Mouse (Mus musculus): ENCODE data around the gene Ptk7.

Ptk7 gene

GRCm38 (mm10) chr17:46644916-46645475, 15.7 kb upstream of the Ptk7 start:
- no peak for DNase-seq (ENCODE audit: low read depth, low spot score)

- no peak for DNase-seq (ENCODE audit: low read depth, low spot score)
Observed at GRCm38 (mm10) chr17:46644152-46644805, 15.0 kb upstream of the Ptk7 start.

- no peak for DNase-seq (ENCODE audit: low read depth, low spot score)
Observed at GRCm38 (mm10) chr17:46642060-46642459, 12.8 kb upstream of the Ptk7 start.

GRCm38 (mm10) chr17:46639929-46640328, 10.6 kb upstream of the Ptk7 start:
- no peak for DNase-seq (ENCODE audit: low read depth, low spot score)

- DNase-seq (ENCODE audit: low read depth, low spot score) = peak; percentile 52
Observed at GRCm38 (mm10) chr17:46636831-46637523, 7.7 kb upstream of the Ptk7 start.

- DNase-seq (ENCODE audit: low read depth, low spot score) = no peak
Observed at GRCm38 (mm10) chr17:46629685-46630441, 559 bp upstream of the Ptk7 start.

GRCm38 (mm10) chr17:46628471-46628790, 873 bp downstream of the Ptk7 start:
- no peak for DNase-seq (ENCODE audit: low read depth, low spot score)

- no peak for DNase-seq (ENCODE audit: low read depth, low spot score)
Observed at GRCm38 (mm10) chr17:46627409-46627808, 1.9 kb downstream of the Ptk7 start.

- no peak for DNase-seq (ENCODE audit: low read depth, low spot score)
Observed at GRCm38 (mm10) chr17:46624598-46624997, 4.7 kb downstream of the Ptk7 start.

GRCm38 (mm10) chr17:46623819-46624557, 5.3 kb downstream of the Ptk7 start:
- DNase-seq (ENCODE audit: low read depth, low spot score) = no peak

- DNase-seq (ENCODE audit: low read depth, low spot score) = no peak
Observed at GRCm38 (mm10) chr17:46622269-46622668, 7.0 kb downstream of the Ptk7 start.

GRCm38 (mm10) chr17:46621324-46621723, 8.0 kb downstream of the Ptk7 start:
- DNase-seq (ENCODE audit: low read depth, low spot score) = no peak

GRCm38 (mm10) chr17:46619683-46620357, 9.5 kb downstream of the Ptk7 start:
- no peak for DNase-seq (ENCODE audit: low read depth, low spot score)

- DNase-seq (ENCODE audit: low read depth, low spot score) = no peak
Observed at GRCm38 (mm10) chr17:46618769-46619682, 10.3 kb downstream of the Ptk7 start.

- no peak for DNase-seq (ENCODE audit: low read depth, low spot score)
Observed at GRCm38 (mm10) chr17:46618394-46618768, 10.9 kb downstream of the Ptk7 start.

GRCm38 (mm10) chr17:46617799-46618198, 11.5 kb downstream of the Ptk7 start:
- no peak for DNase-seq (ENCODE audit: low read depth, low spot score)

GRCm38 (mm10) chr17:46613229-46613628, 16.1 kb downstream of the Ptk7 start:
- no peak for DNase-seq (ENCODE audit: low read depth, low spot score)

GRCm38 (mm10) chr17:46612820-46613219, 16.5 kb downstream of the Ptk7 start:
- DNase-seq (ENCODE audit: low read depth, low spot score) = no peak

GRCm38 (mm10) chr17:46612189-46612588, 17.1 kb downstream of the Ptk7 start:
- no peak for DNase-seq (ENCODE audit: low read depth, low spot score)

- no peak for DNase-seq (ENCODE audit: low read depth, low spot score)
Observed at GRCm38 (mm10) chr17:46611316-46611715, 18.0 kb downstream of the Ptk7 start.
